Mouse (Mus musculus): ENCODE measurements around the gene Rps19. TPM values are rescaled to one million over a fixed set of nuclear protein-coding genes. Genes with fewer than 3 reads are reported as not detected.

Rps19 gene
- total RNA-seq, 1 experiment: 2,786 TPM

DNA sequence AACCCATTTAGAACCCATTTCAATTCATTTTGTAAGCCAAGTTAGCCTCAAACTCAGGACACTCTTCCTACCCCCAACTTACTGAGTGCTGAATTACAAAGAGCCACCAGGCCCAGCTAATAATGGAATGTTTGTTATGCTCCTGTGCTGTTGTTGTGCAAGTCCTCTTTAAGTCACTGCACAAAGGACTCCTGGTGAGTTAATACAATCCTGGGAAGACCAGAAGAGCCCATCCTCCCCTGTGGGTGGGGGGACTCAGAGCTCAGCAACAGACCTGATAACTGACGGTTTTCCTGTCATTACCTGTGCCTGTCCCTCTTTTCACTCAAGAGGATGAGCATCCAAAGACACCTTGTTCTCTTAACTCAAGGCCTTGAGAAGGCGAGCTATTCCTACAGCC is 4.6 kb upstream of the Rps19 start:
- TF ChIP-seq ZC3H11A (IDR thresholded peaks at IDR 0.05; ENCODE audit: borderline replicate concordance, low read depth, low read length) (no peak), HCFC1 (IDR thresholded peaks at IDR 0.05; ENCODE audit: borderline replicate concordance, insufficient read depth, low read length) (0 out of 2 replicates have a peak, but pooled peaks have one; percentile 47), CHD2 (IDR thresholded peaks at IDR 0.05; ENCODE audit: low read depth, low read length) (peak; percentile 65), MAFK (IDR thresholded peaks at IDR 0.05; ENCODE audit: insufficient read depth, low read depth, low read length) (no peak), ZNF384 (IDR thresholded peaks at IDR 0.05; ENCODE audit: low read depth, low read length) (no peak)
- H3K4me1 ChIP-seq (ENCODE audit: control insufficient read depth in 2 of 2, insufficient read depth in 2 of 2, low read length in 2 of 2, poor library complexity in 1 of 2): peaks cover 7 to 32% of the 10 kb centered on the region in 2 experiments
- no peak overlapping the region for H3K4me3 ChIP-seq (ENCODE audit: insufficient read depth in 1 of 2, low read depth in 1 of 2, low read length in 2 of 2, poor library complexity in 1 of 2, severe bottlenecking in 1 of 2)
- peak overlapping the region; percentile 59 for H3K27ac ChIP-seq (ENCODE audit: insufficient read depth, low read depth, low read length, poor library complexity, severe bottlenecking)
- in situ Hi-C loops (cut with MboI; ENCODE audit: low sequenced_read_pairs in 2 of 2, unreplicated experiment in 2 of 2): no loop called here
- H3K9me3 ChIP-seq (ENCODE audit: control insufficient read depth, insufficient read depth, low read depth, low read length): no peaks in the 10 kb centered on the region
- H3K9ac ChIP-seq (ENCODE audit: insufficient read depth, low read depth, low read length, poor library complexity, severe bottlenecking): no peak overlapping the region
- H3K36me3 ChIP-seq (ENCODE audit: control insufficient read depth, insufficient read depth, low read length, poor library complexity, severe bottlenecking): no peaks in the 10 kb centered on the region
- peak; percentile 78 for DNase-seq (ENCODE audit: low read depth, low spot score)

DNA sequence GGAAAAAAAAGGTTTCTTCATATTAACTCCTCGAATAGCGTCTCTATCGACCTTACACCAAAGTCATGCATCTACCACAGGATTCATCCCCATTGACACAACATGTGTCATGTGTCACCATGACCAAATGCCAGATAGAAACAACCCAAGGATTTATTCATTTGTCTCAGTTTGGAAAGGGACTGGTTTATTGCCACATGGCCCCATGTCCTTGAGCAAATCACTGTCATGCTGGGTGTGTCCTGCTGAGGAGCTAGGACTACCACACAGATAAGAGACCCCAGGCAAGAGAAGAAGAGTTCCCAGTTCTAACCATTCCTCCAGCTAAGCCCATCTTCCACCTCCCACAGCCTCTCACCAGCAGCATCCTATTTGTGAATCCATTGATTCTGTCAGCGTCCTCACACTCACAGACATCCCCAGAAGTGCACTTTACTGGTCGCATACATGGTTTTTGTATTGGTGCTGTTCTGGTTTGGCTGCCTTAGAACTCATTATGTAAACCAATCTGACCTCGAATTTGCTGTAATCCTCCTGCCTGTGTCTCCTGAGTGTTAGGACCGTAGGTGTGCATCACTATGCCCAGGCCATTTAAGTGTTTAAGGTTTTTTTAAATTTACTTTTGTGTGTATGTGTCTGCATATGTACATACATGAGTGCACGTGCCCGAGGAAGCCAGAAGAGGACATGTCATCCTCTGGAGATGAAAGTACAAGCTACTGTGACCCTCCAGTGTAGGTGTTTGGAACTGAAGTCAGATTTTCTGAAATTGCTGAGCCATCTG is 1.6 kb upstream of the Rps19 start:
- no peak overlapping the region for H3K9ac ChIP-seq (ENCODE audit: insufficient read depth, low read depth, low read length, poor library complexity, severe bottlenecking)
- H3K27ac ChIP-seq (ENCODE audit: insufficient read depth, low read depth, low read length, poor library complexity, severe bottlenecking): no peak overlapping the region
- in situ Hi-C loops (cut with MboI; ENCODE audit: low sequenced_read_pairs in 2 of 2, unreplicated experiment in 2 of 2): no loop called here
- H3K4me1 ChIP-seq (ENCODE audit: control insufficient read depth in 2 of 2, insufficient read depth in 2 of 2, low read length in 2 of 2, poor library complexity in 1 of 2): peaks cover 7 to 31% of the 10 kb centered on the region in 2 experiments
- peaks cover 30% of the 10 kb centered on the region for H3K36me3 ChIP-seq (ENCODE audit: control insufficient read depth, insufficient read depth, low read length, poor library complexity, severe bottlenecking)
- H3K4me3 ChIP-seq (ENCODE audit: insufficient read depth in 1 of 2, low read depth in 1 of 2, low read length in 2 of 2, poor library complexity in 1 of 2, severe bottlenecking in 1 of 2): no peak overlapping the region
- no peak for TF ChIP-seq ZNF384 (IDR thresholded peaks at IDR 0.05; ENCODE audit: low read depth, low read length)
- DNase-seq (ENCODE audit: low read depth, low spot score): no peak
- no peaks in the 10 kb centered on the region for H3K9me3 ChIP-seq (ENCODE audit: control insufficient read depth, insufficient read depth, low read depth, low read length)

DNA sequence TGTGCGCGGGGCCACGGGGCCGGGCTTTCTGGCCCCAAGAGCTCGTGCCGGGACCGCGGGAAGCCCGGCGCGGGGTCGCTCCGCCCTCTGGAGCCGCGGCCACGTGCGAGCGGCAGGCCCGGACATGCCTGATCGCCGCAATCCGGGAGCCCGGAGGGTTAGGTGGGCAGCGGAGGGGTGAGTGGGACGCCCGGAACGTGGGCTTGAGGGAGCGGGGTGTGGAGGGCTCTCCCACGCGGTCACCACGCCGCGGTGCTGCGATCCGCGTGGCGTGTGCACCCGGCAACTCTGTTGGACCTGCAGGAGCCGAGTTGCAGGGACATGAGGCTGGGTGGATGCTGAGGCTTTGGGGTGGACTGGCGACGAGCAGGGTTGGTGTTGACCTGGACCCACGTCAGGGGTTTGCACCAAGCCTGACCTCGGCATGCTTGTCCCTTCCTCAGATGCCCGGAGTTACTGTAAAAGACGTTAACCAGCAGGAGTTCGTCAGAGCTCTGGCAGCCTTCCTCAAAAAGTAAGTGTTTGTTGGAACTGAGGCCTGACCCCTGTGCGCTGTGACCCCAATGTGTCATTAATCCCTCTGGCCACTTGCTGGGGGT is 621 bp downstream of the Rps19 start:
- Histone ChIP-seq H3K4me1 (ENCODE audit: control insufficient read depth in 2 of 2, insufficient read depth in 2 of 2, low read length in 2 of 2, poor library complexity in 1 of 2) (peaks cover 0 to 28% of the 10 kb centered on the region in 2 experiments; a peak in 2 of 4 replicates), H3K27ac (ENCODE audit: insufficient read depth, low read depth, low read length, poor library complexity, severe bottlenecking) (peak overlapping the region; percentile 94), H3K9me3 (ENCODE audit: control insufficient read depth, insufficient read depth, low read depth, low read length) (no peaks in the 10 kb centered on the region), H3K36me3 (ENCODE audit: control insufficient read depth, insufficient read depth, low read length, poor library complexity, severe bottlenecking) (peaks cover 51% of the 10 kb centered on the region), H3K4me3 (ENCODE audit: insufficient read depth in 1 of 2, low read depth in 1 of 2, low read length in 2 of 2, poor library complexity in 1 of 2, severe bottlenecking in 1 of 2) (peak overlapping the region; percentile 70 to 98), H3K9ac (ENCODE audit: insufficient read depth, low read depth, low read length, poor library complexity, severe bottlenecking) (peak overlapping the region; percentile 100)
- in situ Hi-C loops (cut with MboI; ENCODE audit: low sequenced_read_pairs in 2 of 2, unreplicated experiment in 2 of 2): no loop called here
- TF ChIP-seq ZNF384 (IDR thresholded peaks at IDR 0.05; ENCODE audit: low read depth, low read length) (no peak), HCFC1 (IDR thresholded peaks at IDR 0.05; ENCODE audit: borderline replicate concordance, insufficient read depth, low read length) (no peak), CHD2 (IDR thresholded peaks at IDR 0.05; ENCODE audit: low read depth, low read length) (no peak), MAFK (IDR thresholded peaks at IDR 0.05; ENCODE audit: insufficient read depth, low read depth, low read length) (no peak), ZC3H11A (IDR thresholded peaks at IDR 0.05; ENCODE audit: borderline replicate concordance, low read depth, low read length) (no peak)
- DNase-seq (ENCODE audit: low read depth, low spot score): no peak

DNA sequence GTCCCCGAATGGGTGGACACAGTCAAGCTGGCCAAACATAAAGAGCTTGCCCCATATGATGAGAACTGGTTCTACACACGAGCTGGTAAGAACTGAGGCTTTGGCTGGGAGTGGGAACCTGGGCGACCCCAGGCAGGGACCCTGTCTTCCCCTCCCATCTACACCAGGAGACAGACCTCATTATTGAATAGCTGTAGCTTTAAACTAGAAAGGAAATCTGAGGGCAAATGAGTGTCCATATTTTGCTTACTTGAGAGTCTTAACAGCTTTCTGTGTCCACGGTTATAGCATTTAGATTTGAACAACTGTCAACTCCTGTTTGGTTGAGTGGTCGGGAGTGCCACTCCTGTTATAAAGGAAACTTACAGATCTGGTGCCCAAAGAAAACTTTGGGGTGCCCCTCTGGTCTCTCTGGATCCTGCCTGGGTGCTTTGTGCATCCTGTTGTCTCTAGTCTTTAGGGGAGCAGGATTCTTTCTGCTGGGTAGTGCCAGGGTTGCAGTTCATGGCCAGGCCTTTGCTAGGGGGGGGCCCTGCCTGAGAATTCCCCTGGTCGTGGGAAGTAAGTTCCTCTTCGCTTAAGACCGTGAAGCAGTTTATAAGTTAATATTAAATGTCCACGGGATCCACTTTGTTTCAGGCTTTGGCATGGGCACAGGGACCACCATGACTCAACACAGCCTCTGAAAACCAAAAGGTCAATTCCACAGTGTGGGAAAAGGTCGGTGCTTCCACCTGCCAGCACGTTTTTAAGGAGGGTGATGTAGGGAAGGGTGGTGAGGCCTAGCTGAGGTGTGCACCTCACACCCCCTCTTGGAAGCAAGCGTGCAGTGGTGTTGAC is 1.5 kb downstream of the Rps19 start:
- DNase-seq (ENCODE audit: low read depth, low spot score): no peak
- Histone ChIP-seq H3K9me3 (ENCODE audit: control insufficient read depth, insufficient read depth, low read depth, low read length) (no peaks in the 10 kb centered on the region), H3K9ac (ENCODE audit: insufficient read depth, low read depth, low read length, poor library complexity, severe bottlenecking) (peak overlapping the region; percentile 100), H3K27ac (ENCODE audit: insufficient read depth, low read depth, low read length, poor library complexity, severe bottlenecking) (peak overlapping the region; percentile 94), H3K4me1 (ENCODE audit: control insufficient read depth in 2 of 2, insufficient read depth in 2 of 2, low read length in 2 of 2, poor library complexity in 1 of 2) (peaks cover 0 to 20% of the 10 kb centered on the region in 2 experiments; a peak in 1 of 4 replicates), H3K4me3 (ENCODE audit: insufficient read depth in 1 of 2, low read depth in 1 of 2, low read length in 2 of 2, poor library complexity in 1 of 2, severe bottlenecking in 1 of 2) (peak overlapping the region; percentile 70 to 98), H3K36me3 (ENCODE audit: control insufficient read depth, insufficient read depth, low read length, poor library complexity, severe bottlenecking) (peaks cover 57% of the 10 kb centered on the region)
- TF ChIP-seq ZC3H11A (IDR thresholded peaks at IDR 0.05; ENCODE audit: borderline replicate concordance, low read depth, low read length): no peak
- in situ Hi-C loops (cut with MboI; ENCODE audit: low sequenced_read_pairs in 2 of 2, unreplicated experiment in 2 of 2): no loop called here

Measured in ES-E14 (cell line).